Mouse (Mus musculus) bone marrow macrophage, adult 2 months (primary cell): ENCODE data around the gene Mcu. TPM values are rescaled to one million over a fixed set of nuclear protein-coding genes. Genes with fewer than 3 reads are reported as not detected.

Experiments
- H3K27ac ChIP-seq: 2 replicates; pipeline ENCODE4 v1.5.1; 2012; ENCODE audit warnings: low read depth, low read length; ENCODE audit not compliant: insufficient read depth
- H3K4me1 ChIP-seq: 2 replicates; pipeline ENCODE4 v1.6.1; 2012; ENCODE audit warnings: low read length; ENCODE audit not compliant: control insufficient read depth, insufficient read depth
- H3K4me3 ChIP-seq: 2 replicates; pipeline ENCODE4 v1.5.1; 2012; ENCODE audit warnings: mild to moderate bottlenecking, low read length, moderate library complexity; ENCODE audit not compliant: insufficient read depth
- CTCF ChIP-seq: IDR thresholded peaks from 2 replicates; pipeline ENCODE4 v1.5.1; 2012; ENCODE audit warnings: low read depth, mild to moderate bottlenecking, low read length, moderate library complexity
- POLR2A ChIP-seq: IDR thresholded peaks from 2 replicates; pipeline ENCODE4 v1.6.1; 2012; ENCODE audit warnings: mild to moderate bottlenecking, low read depth, low read length, borderline replicate concordance
- polyA plus RNA-seq: library from polyadenylated mRNA; stranded (reverse); fragments of >200 nt; gene quantifications from 2 replicates; pipeline ENCODE4 v1.2.4, GENCODE M21; 2012; ENCODE audit not compliant: missing spikeins, insufficient read depth, insufficient read length

Gene Mcu
- polyA plus RNA-seq, 1 experiment, result 14.4 TPM

GRCm38 (mm10) chr10:59571964-59572363 lies 44.5 kb downstream of the Mcu start:
- no peak for TF ChIP-seq POLR2A
- TF ChIP-seq CTCF, result no peak
- Histone ChIP-seq H3K4me3 (no peak overlapping the region), H3K27ac (no peak overlapping the region)

GRCm38 (mm10) chr10:59571273-59571672 lies 45.2 kb downstream of the Mcu start:
- no peak for TF ChIP-seq CTCF
- TF ChIP-seq POLR2A, result no peak
- Histone ChIP-seq H3K4me3 (no peak overlapping the region), H3K4me1 (peaks cover 7% of the 10 kb centered on the region; the same call in 1 of the 2 replicates), H3K27ac (no peak overlapping the region)

More at GRCm38 (mm10) chr10:59571964-59572363, 44.5 kb downstream of the Mcu start:
- peaks cover 8% of the 10 kb centered on the region; the same call in 1 of the 2 replicates for H3K4me1 ChIP-seq

- H3K4me1 ChIP-seq, result peaks cover 9% of the 10 kb centered on the region
- no peak overlapping the region for H3K27ac ChIP-seq
- no peak for TF ChIP-seq CTCF
- TF ChIP-seq POLR2A, result no peak
- no peak overlapping the region for H3K4me3 ChIP-seq
Observed at GRCm38 (mm10) chr10:59570780-59571179, 45.7 kb downstream of the Mcu start.

- H3K4me1 ChIP-seq, result peaks cover 13% of the 10 kb centered on the region
- no peak for TF ChIP-seq POLR2A
- no peak for TF ChIP-seq CTCF
- no peak overlapping the region for H3K27ac ChIP-seq
- H3K4me3 ChIP-seq, result no peak overlapping the region
Observed at GRCm38 (mm10) chr10:59570360-59570759, 46.1 kb downstream of the Mcu start.

- Histone ChIP-seq H3K27ac (no peak overlapping the region), H3K4me1 (peaks cover 21% of the 10 kb centered on the region), H3K4me3 (no peak overlapping the region)
- TF ChIP-seq CTCF, result no peak
- TF ChIP-seq POLR2A, result no peak
Observed at GRCm38 (mm10) chr10:59569481-59569869, 47.0 kb downstream of the Mcu start.

- H3K4me3 ChIP-seq, result no peak overlapping the region
- TF ChIP-seq CTCF, result no peak
- no peak for TF ChIP-seq POLR2A
- H3K27ac ChIP-seq, result no peak overlapping the region
- H3K4me1 ChIP-seq, result peaks cover 23% of the 10 kb centered on the region
Observed at GRCm38 (mm10) chr10:59568665-59569480, 47.6 kb downstream of the Mcu start.

- no peak overlapping the region for H3K4me3 ChIP-seq
- H3K4me1 ChIP-seq, result peaks cover 23% of the 10 kb centered on the region
- TF ChIP-seq CTCF (no peak), POLR2A (no peak)
- no peak overlapping the region for H3K27ac ChIP-seq
Observed at GRCm38 (mm10) chr10:59566968-59567367, 49.5 kb downstream of the Mcu start.

GRCm38 (mm10) chr10:59565995-59566410 lies 50.5 kb downstream of the Mcu start:
- no peak for TF ChIP-seq CTCF
- no peak for TF ChIP-seq POLR2A
- Histone ChIP-seq H3K27ac (no peak overlapping the region), H3K4me1 (peaks cover 23% of the 10 kb centered on the region), H3K4me3 (no peak overlapping the region)

GRCm38 (mm10) chr10:59564551-59564950 lies 51.9 kb downstream of the Mcu start:
- no peak overlapping the region for H3K27ac ChIP-seq
- peaks cover 18% of the 10 kb centered on the region for H3K4me1 ChIP-seq
- no peak overlapping the region for H3K4me3 ChIP-seq
- TF ChIP-seq CTCF, result no peak
- no peak for TF ChIP-seq POLR2A

- Histone ChIP-seq H3K27ac (no peak overlapping the region), H3K4me1 (peaks cover 15% of the 10 kb centered on the region)
- TF ChIP-seq POLR2A (no peak), CTCF (no peak)
Observed at GRCm38 (mm10) chr10:59562511-59562910, 54.0 kb downstream of the Mcu start.

More at GRCm38 (mm10) chr10:59562511-59562910, 54.0 kb downstream of the Mcu start:
- no peak overlapping the region for H3K4me3 ChIP-seq
